In the genomic region with DNA sequence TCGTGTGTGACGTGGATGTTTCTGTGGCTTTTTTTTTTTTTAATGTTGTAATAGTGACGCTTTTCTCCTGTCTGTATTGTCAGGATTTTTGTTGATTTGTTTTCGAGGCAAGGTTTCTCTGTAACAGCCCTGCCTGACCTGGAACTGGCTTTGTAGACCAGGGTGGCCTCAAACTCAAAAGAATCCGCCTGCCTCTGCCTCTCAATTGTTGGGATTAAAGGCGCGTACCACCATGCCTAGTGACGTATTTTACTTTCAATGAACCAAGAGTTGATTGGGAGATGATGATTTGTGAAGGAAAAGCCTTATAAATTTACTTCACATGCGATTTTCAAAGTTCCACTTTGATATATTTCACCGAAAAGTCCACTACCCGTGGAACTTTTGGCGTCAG, we compare ENCODE assay signal across 7 mouse cellular contexts. TPM values are rescaled to one million over a fixed set of nuclear protein-coding genes. Genes with fewer than 3 reads are reported as not detected.
A peak's percentile ranks its signal among the peaks of the same experiment; 100 is the strongest.
DNase-seq lines count a peak whose midpoint lies in the region; ATAC-seq and TF ChIP-seq lines count a peak whose summit lies in the region.

A gene (minus strand): TSS at position 216 of the 394 bp plus-strand sequence.

- no peak for ATAC-seq in common myeloid progenitor, adult 5-6 weeks (replicated peaks; ENCODE audit: low read depth, poor library complexity, severe bottlenecking)
- no peak for ATAC-seq in heart, embryonic 12.5 days (ENCODE audit: insufficient number of reproducible peaks, low FRiP score)
- ATAC-seq in midbrain, postnatal 0 days (ENCODE audit: low FRiP score), result no peak

- no peak for TF ChIP-seq POLR2A in spleen, adult 2 months (IDR thresholded peaks at IDR 0.05; ENCODE audit: low read depth, low read length)

- H3K36me3 ChIP-seq in spleen, adult 2 months (ENCODE audit: control insufficient read depth, insufficient read depth, low read length), result no peaks in the 10 kb centered on the region
- peaks cover 12% of the 10 kb centered on the region for H3K36me3 ChIP-seq in heart, embryonic 12.5 days
- H3K36me3 ChIP-seq in midbrain, postnatal 0 days (ENCODE audit: insufficient read depth, low read length), result no peaks in the 10 kb centered on the region

- H3K27ac ChIP-seq in spleen, adult 2 months (ENCODE audit: insufficient read depth, low read length), result peak within 1 kb of the TSS; percentile 100
- H3K27ac ChIP-seq in heart, embryonic 12.5 days (ENCODE audit: poor library complexity, severe bottlenecking), result peak within 1 kb of the TSS; percentile 100
- H3K27ac ChIP-seq in midbrain, postnatal 0 days (ENCODE audit: low read depth, low read length), result peak within 1 kb of the TSS; percentile 100

- TF ChIP-seq CTCF in spleen, adult 2 months (IDR thresholded peaks at IDR 0.05; ENCODE audit: extremely low read depth, insufficient read depth, insufficient read length, insufficient replicate concordance), result no peak
- TF ChIP-seq CTCF in midbrain, postnatal 0 days (IDR thresholded peaks at IDR 0.05), result no peak

- H3K4me1 ChIP-seq in spleen, adult 2 months (ENCODE audit: control insufficient read depth, insufficient read depth, insufficient read length), result peaks cover 2% of the 10 kb centered on the region; the same call in 1 of the 2 replicates
- peaks cover 13% of the 10 kb centered on the region for H3K4me1 ChIP-seq in heart, embryonic 12.5 days (replicated peaks)
- H3K4me1 ChIP-seq in midbrain, postnatal 0 days (ENCODE audit: insufficient read depth, low read length), result peaks cover 10% of the 10 kb centered on the region; the same call in 1 of the 2 replicates

- DNase-seq in spleen, adult 2 months (ENCODE audit: low read depth in 1 of 2, low spot score in 2 of 2), result no peak
- no peak for DNase-seq in spleen, postnatal 14 days (ENCODE audit: low spot score in 2 of 2)
- peak in 1 of 2 experiments; percentile 13 for DNase-seq in left cerebral cortex, postnatal 10 days (ENCODE audit: extremely low spot score in 1 of 2, low spot score in 2 of 2)
- no peak for DNase-seq in midbrain, postnatal 0 days (ENCODE audit: low spot score)
- DNase-seq in right cerebral cortex, postnatal 14 days, result no peak

- H3K27me3 ChIP-seq in spleen, adult 2 months (ENCODE audit: control insufficient read depth, insufficient read depth, low read length), result no peaks in the 10 kb centered on the region
- H3K27me3 ChIP-seq in heart, embryonic 12.5 days (replicated peaks), result no peaks in the 10 kb centered on the region
- no peaks in the 10 kb centered on the region for H3K27me3 ChIP-seq in midbrain, postnatal 0 days (ENCODE audit: insufficient read depth, low read length)

- 10% methylated on average over 12 of the region's 12 CpGs for WGBS in spleen, adult 2 months
- 24% methylated on average over 12 of the region's 12 CpGs for WGBS in heart, embryonic 12.5 days
- 26% methylated on average over 12 of the region's 12 CpGs for WGBS in midbrain, postnatal 0 days

- H3K4me2 ChIP-seq in heart, embryonic 12.5 days, result peak within 1 kb of the TSS; percentile 83
- H3K4me2 ChIP-seq in midbrain, postnatal 0 days (ENCODE audit: low read depth, low read length, poor library complexity, severe bottlenecking), result peak within 1 kb of the TSS; percentile 72

- H3K4me3 ChIP-seq in spleen, adult 2 months (ENCODE audit: extremely low read depth, insufficient read depth, insufficient read length), result peak within 1 kb of the TSS; percentile 78
- H3K4me3 ChIP-seq in heart, embryonic 12.5 days, result peak within 1 kb of the TSS; percentile 99
- peak within 1 kb of the TSS; percentile 94 for H3K4me3 ChIP-seq in midbrain, postnatal 0 days (ENCODE audit: low read depth, low read length)

- H3K9me3 ChIP-seq in heart, embryonic 12.5 days (replicated peaks), result no peaks in the 10 kb centered on the region
- no peaks in the 10 kb centered on the region for H3K9me3 ChIP-seq in midbrain, postnatal 0 days (ENCODE audit: low read length)

- peak within 1 kb of the TSS; percentile 99 for H3K9ac ChIP-seq in heart, embryonic 12.5 days
- peak within 1 kb of the TSS; percentile 98 for H3K9ac ChIP-seq in midbrain, postnatal 0 days (replicated peaks; ENCODE audit: low read length, poor library complexity, severe bottlenecking)

- intact Hi-C loops in left cerebral cortex, postnatal 10 days (cut with DNase I), result no loop called here

RNA-seq across cellular contexts. Expression of the gene that starts here (rescaled TPM):
- 7.4 and 8.4 TPM in 2 replicates for polyA plus RNA-seq in spleen, adult 2 months (2012; rRNA removed)
- total RNA-seq in common myeloid progenitor, adult 5-6 weeks (2017), result 50.3 and 54.1 TPM in 2 replicates
- 38.8 and 39.0 TPM in 2 replicates for polyA plus RNA-seq in heart, embryonic 12.5 days (2016; fragmentation: Nextera tagmentation; extraction: Ambion mirVana)
- total RNA-seq in left cerebral cortex, postnatal 10 days (2021), result 10 to 100 TPM; 21.2 to 22.5 TPM
- total RNA-seq in midbrain, postnatal 0 days (2014; rRNA removed), result 11.5 and 25.1 TPM in 2 replicates
- 26.0 and 26.5 TPM in 2 replicates for polyA plus RNA-seq in midbrain, postnatal 0 days (2015; fragmentation: Nextera tagmentation; extraction: Ambion mirVana)
